Mouse (Mus musculus) B cell, adult 67 days (primary cell): Measurements from ENCODE around the gene Olfr1121. TPM values are rescaled to one million over a fixed set of nuclear protein-coding genes. Genes with fewer than 3 reads are reported as not detected.

ENCODE experiments used
- total RNA-seq, 2 experiments: library from RNA; stranded (reverse); gene quantifications; 4 replicates each; pipeline ENCODE4 v1.2.4; 2023

Gene Olfr1121
- not detected for total RNA-seq

GRCm38 (mm10) chr2:87369595-87369994 is at the start of gene Olfr1121:
Gene Olfr1121, plus strand, starts transcription at chr2:87369895.

GRCm38 (mm10) chr2:87354515-87354914 is 15.2 kb upstream of the Olfr1121 start, which contains the start of gene Olfr1120:
Gene Olfr1120, plus strand, starts transcription at chr2:87354815.

GRCm38 (mm10) chr2:87385549-87385948 is 15.9 kb downstream of the Olfr1121 start, which contains the start of gene Olfr1122:
Gene Olfr1122, plus strand, starts transcription at chr2:87385849.

GRCm38 (mm10) chr2:87416335-87416734 is 46.6 kb downstream of the Olfr1121 start, which contains the start of gene Olfr1123:
Gene Olfr1123, plus strand, starts transcription at chr2:87416635.

Other genes starting within 250 kb of the Olfr1121 start
- not detected for gene Olfr1110, start 229.6 kb upstream of the Olfr1121 start, total RNA-seq
- not detected for gene Olfr1111, start 217.3 kb upstream of the Olfr1121 start, total RNA-seq
- not detected for gene Olfr1112, start 182.1 kb upstream of the Olfr1121 start, total RNA-seq
- gene Olfr1113, start 160.9 kb upstream of the Olfr1121 start, total RNA-seq, result not detected
- gene Olfr1115, start 121.9 kb upstream of the Olfr1121 start, total RNA-seq, result not detected
- gene Olfr1116, start 102.4 kb upstream of the Olfr1121 start, total RNA-seq, result not detected
- gene Olfr1118, start 62.3 kb upstream of the Olfr1121 start, total RNA-seq, result not detected
- gene Olfr1120, start 15.1 kb upstream of the Olfr1121 start, total RNA-seq, result not detected
- gene Olfr1122, start 16.0 kb downstream of the Olfr1121 start, total RNA-seq, result not detected
- not detected for gene Olfr1123, start 46.7 kb downstream of the Olfr1121 start, total RNA-seq
- gene Olfr1124, start 60.4 kb downstream of the Olfr1121 start, total RNA-seq, result not detected
- gene Olfr1126, start 84.1 kb downstream of the Olfr1121 start, total RNA-seq, result not detected
- not detected for gene Pramel7, start 127.2 kb downstream of the Olfr1121 start, total RNA-seq
- gene Pramel6, start 136.7 kb downstream of the Olfr1121 start, total RNA-seq, result not detected
- not detected for gene Olfr153, start 161.9 kb downstream of the Olfr1121 start, total RNA-seq
- gene Olfr1128, start 175.6 kb downstream of the Olfr1121 start, total RNA-seq, result not detected
- not detected for gene Olfr1129, start 204.0 kb downstream of the Olfr1121 start, total RNA-seq
- not detected for gene Olfr1130, start 236.3 kb downstream of the Olfr1121 start, total RNA-seq